Mouse (Mus musculus) mature B cell (primary cell): ENCODE measurements around the gene Wdr62.

Experiments used
- in situ Hi-C: fragments of 300-500 bp; cut with MboI; formaldehyde crosslinking; loops from 2 replicates; pipeline ENCODE4 v1.14.3; 2019

Gene Wdr62

DNA sequence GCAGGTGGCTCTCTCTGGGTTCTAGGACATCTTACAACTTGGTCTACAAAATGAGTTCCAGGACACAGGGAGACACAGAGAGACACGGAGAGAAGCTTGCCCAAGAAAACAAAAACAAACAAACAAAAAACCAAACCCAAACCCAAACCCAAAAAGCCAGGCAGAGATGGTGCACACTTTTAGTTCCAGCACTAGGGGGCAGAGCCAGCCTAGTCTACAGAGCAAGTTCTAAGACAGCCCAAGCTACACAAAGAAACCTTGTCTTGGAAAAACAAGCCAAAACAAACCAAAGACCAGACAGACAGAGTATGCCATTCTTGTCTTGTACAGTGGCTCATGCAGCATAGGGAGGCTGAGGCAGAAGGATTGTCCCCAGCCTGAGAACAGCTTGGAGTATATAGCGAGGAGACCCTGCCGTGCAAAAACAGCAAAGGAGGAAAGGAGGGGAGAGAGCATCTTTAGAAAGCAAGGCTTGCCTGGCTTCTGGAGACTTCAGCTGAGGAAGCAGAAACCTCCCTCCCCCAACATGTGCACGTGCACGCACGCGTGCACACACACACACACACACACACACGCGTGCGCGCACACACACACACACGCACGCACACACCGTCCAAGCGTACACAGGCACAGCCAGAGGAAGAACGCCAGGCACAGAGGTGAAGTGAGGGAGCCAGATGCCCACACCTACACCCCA lies 26.0 kb upstream of the Wdr62 start:
- in situ Hi-C loops, result no loop called here

DNA sequence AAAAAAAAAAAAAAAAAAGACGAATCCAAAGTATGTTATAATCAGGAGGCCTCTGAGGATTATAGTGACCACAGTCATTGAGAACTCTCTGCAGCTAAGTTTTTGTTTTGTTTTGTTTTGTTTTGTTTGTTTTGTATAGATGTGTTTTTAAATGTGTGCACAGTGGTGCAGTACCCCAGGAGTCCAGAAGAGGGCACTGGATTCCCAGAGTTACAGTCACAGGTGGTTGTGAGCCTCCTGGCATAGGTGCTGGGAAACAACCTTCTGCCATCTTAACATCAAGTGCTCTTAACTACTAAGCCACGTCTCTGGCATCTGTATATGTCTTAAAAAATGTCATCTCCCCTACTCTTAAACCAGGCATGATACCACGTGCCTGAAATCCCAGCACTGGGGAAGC lies 20.7 kb upstream of the Wdr62 start:
- in situ Hi-C loops, result no loop called here

DNA sequence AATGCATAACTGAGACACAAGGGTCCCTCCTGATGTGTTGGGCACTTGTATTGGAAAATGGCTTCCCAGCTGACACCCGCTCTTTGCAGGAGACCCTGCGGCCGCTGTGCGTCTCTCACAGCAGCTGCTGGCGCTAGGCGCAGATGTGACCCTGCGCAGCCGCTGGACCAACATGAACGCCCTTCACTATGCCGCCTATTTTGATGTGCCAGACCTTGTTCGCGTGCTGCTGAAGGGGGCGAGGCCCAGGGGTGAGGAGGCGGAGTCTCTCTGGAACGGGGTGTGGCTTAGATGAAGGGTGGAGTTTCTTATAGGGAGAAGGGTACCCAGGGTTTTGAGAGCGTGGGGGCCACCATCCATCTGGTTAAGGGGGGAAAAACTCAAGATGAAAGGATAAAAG lies 17.0 kb upstream of the Wdr62 start:
- in situ Hi-C loops, result no loop called here

DNA sequence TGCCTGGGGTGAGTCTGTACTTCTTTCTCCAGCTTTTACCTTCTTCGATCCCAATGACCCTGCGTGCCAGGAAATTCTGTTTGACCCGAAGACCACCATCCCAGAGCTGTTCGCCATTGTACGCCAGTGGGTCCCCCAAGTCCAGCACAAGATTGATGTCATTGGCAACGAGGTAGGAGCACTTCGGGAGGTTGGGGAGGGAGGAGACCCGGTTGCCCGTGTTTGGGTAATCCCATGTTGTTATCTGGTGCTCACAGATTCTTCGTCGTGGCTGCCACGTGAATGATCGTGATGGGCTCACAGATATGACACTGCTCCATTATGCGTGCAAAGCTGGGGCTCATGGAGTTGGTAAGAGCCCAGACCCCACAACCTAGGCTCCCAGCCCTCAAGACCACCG lies 16.6 kb upstream of the Wdr62 start:
- in situ Hi-C loops, result no loop called here

DNA sequence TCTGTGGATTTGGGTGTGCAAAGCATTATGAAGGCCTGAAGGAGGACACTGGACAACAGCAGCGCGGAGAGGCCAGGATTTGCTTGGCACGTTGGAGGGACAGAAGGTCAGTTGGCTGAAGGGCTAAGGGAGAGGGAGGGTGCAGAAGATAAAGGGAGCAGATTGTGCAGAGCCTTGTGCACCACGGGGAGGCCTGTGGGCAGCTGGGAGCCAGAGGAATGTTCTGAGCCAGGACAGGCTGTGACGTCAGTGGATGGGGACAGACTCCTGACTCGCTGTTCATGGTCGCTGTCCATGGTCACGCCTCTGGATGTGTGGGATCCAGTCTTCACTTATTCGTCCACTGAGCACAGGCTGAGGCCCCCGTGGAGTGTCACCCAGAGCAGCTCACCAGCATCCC lies 14.9 kb upstream of the Wdr62 start:
- in situ Hi-C loops, result no loop called here

DNA sequence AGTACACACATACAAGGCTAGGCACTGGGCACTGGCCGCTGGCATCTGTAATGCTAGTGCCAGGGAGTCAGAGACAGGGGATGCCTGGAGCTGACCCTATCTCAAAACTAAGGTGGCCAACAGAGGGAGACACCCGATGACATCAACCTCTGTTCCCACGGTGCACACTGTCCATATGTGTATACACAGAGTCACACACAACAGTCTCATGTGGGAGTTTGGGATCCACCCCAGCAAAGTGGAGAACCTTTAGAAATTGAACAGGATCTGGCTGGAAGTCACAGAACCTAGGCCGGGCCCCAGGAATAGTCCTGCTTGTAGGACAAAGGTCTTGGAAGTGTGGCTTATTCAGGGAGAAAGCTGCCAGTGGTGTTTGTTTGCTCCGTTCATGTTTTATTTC lies 14.1 kb upstream of the Wdr62 start:
- in situ Hi-C loops, result no loop called here

DNA sequence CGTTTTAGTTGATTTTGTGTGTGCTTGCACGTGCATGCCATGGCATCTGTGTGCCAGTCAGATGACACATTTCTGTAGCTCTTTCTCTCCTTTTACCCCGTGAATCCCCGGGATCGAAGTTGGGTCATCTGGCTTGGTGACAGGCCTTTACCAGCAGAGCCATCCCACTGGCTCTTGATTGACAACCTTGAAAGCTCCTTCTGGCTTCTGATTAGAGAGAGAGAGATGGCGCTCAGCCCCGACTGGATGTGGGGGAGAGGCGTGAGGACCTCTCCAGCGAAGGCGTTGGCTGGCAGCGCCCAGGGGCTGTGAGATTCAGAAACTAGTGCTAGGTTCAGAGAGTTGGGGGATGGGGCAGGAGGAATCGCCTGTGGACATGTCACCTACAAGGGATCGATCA lies 13.6 kb upstream of the Wdr62 start:
- in situ Hi-C loops, result no loop called here

DNA sequence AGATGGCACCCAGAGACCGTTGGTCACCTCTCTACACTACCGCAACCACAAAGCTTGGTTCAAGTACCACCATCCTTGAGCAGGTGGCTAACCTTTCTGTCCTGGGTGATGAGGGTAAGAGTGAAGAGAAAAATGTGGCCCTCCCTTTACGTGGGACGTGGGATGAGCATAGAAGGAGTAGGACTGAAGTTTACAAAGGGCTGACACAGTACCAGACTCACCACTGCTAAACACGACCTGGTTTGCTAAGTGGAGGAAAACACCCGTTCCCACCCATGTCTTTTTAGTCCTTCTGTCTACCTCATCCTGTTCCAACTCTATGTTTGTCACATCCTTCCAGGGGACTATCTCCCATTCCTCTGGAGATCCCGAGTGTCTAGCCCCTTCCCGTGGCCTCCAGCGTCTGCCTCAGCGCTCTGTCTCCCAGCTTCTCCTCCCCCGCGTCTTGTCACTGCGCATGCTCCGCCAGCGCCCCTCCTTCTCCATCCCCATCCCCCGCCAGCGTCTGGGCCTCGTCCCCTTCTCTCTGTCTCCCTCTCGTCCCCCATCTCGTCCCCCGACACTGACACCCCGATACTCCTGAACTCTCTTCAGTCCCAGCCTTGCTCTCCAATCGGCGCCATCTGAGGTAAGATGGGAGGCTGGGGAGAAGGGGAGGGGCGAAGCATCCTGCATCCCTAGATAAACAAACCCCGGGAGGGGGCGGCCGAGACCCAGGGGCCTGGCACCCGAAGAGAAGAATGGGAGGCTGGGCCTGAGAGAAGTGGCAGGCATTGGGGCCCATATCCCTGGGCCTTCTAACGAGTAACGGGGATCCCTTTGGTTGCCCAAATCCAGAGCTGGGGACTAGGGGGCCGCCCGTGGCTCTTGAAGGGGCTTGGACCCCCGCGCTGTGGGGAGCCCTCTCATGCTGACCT lies 11.3 kb upstream of the Wdr62 start, which contains the start of gene Clip3:
Gene Clip3 (plus strand): TSS at position 514 of the 917 bp plus-strand sequence.
- in situ Hi-C loops, result no loop called here

DNA sequence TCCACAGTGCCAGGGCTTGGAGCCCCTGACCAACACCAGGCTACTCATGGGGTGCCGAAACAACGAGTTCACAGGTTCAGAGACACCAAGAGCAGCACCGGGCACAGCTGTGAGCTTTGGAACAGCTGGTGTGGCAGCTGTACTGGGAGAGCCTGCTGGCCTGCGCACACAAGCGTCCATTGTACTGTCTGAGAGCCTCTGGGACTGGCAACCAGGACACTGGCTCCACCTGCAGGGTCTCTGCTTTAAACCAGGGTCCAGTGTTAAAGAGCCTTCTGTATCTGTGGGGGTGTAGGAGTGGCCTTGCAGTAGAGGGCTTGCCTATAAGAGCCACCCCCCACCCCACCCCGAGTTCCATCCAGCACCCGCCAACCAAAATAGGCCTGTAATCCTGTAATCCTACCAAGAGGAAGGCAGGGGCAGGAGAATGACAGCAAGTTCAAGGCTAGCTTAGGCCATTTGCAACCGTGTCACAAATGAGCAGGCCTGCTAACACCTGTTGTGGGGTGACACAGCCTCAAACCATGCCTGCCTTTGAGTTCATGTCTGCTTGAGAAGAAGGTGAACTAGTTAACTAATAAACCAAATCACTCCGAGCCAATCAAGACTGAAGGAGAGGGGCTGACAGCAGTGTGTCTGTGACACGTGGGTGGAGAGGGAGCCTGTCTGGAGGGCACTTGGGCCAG lies 9.6 kb upstream of the Wdr62 start:
- in situ Hi-C loops, result no loop called here

DNA sequence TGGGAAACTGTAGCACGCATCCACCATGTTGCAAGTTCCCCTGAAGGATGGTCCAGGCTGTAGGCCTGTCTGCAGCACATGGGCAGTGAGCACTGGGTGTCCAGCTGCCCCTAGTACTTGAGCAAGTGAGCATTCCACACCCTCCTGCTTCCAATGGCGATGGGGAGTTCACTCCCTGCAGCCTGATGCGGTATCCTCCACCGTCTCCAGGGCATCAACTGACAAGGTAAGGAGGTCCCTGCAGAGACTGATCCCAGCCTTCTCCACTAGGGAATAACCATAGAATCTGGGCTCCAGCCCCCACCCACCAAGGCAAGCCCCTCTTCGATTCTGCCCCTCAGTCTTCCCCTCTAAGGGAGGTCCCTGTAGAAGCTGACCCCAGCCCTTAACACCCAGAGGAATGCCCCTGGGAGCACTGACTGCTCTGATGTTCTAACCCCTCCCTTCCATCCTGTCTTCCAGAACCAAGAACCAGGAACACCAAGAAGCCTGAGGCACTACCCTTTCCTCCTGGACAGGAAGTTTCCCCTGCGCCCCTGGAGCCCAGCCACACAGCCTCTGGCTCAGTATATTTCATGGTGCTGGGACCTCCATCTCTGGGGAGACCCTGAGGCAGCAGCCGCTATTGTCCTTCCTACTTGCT lies 9.0 kb upstream of the Wdr62 start:
- in situ Hi-C loops, result no loop called here

DNA sequence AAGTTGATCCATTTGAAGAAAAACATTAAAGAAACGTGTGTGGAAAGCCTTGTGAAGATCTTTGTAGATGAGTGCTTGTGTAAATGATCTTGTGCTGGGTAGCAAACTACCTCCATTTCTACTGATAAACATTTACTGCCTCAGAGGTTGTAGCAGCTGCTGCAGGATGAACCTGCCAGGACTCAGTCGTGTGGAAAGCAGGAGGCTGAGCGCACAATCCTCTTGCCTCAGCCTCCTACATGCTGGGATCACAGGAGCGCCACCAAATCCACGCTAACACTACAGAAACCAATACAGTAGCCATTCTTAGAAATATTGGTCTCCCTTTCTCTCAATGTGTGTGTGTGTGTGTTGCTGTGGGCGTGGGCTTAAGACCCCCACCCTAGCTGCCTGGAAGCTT lies 7.8 kb upstream of the Wdr62 start:
- in situ Hi-C loops, result no loop called here

DNA sequence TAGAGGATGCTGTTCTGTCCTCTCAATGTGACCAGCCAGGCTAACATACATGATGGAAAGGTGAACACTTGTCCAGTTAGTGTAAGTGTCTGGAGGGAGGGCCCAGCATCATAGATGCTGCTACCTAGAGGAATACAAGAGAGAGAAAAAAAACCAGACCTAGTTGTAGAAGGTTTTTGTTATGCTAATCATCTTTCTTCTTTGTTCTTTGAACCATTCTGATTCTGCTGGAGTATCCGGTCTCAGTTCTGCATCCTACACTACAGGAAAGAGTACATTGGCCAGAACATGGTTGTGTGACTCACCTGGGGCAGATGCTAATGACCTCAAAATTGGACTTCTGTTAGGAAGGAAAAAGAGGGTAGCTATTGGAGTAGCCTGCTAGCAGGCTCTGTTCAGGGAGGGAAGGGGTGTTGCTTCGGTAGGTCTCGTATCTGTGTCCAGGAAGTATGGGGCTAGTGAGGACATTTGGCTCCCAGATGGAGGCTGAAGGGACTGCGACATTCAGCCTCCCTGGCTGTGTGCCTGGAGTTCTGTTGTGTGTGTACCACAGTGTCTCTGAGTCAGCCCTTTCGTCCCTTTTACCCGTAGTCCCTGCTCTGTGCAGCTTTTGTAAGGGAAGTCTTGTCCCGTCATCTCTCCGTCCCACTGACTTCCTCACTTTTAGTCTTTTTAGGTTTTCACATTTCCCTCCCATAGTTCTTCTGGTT lies 6.6 kb upstream of the Wdr62 start:
- in situ Hi-C loops, result no loop called here

DNA sequence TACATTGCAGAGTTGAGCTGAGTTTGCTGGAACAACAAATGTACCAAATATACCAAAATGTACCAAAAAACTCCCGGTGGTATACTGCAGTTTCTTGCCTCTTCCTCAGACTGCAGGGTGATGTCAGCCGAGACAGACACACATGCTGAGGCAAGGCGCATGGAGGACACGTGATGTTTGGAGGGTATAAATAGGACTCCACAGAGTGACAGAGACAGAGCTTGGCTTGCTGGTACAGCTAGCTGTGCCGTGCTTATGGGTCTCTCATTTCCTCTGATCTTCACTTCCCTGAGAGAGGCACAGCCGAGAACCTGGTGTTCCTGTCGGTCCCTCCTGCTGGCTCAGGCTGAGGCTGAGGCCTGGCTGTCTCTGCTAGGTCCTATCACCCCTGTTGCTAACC lies 2.5 kb upstream of the Wdr62 start:
- in situ Hi-C loops, result no loop called here

DNA sequence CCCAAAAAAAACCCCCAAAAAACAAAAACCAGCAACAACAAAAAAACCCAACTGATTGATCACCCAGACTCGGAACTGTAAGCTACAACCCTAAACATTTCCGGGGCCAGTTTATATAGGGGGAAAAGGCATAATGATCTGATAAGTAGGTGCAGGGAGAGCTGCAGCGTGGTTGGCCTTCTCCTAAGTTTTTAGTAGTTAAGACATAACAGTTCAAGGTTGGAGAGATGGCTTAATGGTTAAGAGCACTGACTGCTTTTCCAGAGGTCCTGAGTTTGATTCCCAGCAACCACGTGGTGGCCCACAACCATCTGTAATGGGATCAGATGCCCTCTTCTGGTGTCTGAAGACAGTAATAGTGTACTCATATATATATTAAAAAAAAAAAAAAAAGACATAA lies 1.3 kb upstream of the Wdr62 start:
- in situ Hi-C loops, result no loop called here

DNA sequence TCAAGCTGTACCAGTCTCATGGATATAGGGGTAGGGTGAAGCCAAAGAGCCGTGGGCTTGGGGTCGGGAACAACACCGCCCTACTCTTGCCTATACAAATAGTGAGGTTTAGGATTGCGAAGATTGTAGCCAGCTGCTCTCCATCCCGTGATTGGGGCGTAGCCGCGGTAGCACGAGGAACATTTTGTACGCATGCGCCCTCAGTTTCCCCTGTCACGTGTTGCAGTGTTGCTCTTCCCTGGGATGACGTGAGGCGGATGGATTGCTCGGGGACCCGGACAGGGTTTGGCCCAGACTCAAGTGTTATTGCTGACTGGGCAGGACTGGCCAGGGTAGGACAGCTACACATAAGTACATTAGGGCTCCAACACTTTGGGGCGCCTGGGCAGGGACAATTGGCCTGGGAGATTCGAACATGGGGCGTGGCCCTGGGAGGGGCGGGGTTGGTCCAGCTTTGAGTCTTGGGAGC lies 485 bp upstream of the Wdr62 start:
- in situ Hi-C loops, result no loop called here

DNA sequence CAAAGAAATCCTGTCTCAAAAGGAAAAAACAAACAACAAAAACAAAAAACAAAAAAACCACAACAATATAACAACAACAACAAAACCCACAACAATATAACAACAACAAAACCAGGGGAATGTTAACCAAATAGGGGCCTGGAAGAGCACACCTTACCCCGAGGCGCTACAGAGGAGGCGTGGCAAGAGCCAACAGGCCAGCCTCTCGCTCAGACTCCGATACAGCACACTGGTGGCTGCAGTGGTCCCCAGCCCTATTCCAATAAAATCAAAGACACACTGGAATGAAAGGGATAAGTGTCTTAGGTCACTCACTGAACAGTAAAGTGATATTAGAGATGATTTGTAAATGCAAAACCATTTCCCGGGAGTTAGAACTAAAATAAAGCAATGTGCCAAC lies 683 bp downstream of the Wdr62 start:
- in situ Hi-C loops, result no loop called here

DNA sequence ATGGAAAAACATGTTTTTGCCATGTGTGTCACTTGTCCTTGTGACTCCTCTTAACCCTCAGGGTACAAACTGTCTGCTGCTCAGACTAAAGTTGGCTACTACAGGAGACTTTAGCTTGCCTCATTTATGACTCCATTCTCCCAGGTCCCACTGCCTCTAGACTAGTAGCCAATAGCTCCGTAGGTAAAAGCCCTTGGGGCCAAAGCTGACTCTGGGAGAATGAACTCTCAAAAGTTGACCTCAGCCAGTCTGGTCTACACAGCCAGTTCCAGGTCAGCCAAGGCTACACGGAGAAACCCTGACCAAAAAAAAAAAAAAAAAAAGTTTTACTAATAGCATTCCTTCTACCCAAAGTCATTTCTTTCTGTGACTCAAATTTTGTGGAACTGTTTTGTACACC lies 1.3 kb downstream of the Wdr62 start:
- in situ Hi-C loops, result no loop called here

DNA sequence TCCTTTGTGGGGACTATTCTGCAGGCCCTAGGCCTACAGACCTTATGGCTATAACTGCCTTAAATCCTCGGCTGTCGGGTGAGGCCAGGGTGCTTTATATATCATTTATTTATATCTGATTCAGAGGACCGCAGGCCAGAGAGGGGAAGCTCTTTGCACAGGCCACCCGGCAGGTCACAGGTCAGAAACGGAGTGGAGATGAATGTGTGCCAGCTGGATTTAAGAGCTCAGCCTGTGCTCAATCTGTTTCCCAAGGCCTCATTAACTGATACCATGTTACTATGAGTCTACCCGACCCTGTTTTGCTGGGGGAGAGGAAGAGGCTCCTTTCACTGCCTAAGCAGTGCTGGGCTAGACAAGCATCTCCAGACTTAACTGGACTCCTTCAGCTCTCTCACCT lies 5.8 kb downstream of the Wdr62 start:
- in situ Hi-C loops, result no loop called here

DNA sequence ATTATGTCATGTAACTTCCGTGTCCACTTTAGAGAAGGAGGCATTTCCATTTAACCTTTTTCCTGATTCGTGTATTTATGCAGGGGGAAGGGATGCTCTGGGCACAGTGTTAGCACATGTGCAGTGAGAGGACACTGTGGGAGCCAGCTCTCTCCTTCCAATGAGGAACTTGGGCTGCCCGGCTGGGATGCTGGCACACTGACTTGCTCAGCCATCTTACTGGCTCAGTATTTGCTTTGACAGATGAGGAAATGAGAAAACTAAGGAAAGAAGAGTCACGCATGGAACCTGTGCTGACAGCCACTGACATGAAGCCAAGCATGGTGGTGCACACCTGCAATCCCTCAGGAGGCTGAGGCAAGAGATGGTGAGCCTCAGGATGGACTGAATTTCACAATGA lies 10.6 kb downstream of the Wdr62 start:
- in situ Hi-C loops, result no loop called here

DNA sequence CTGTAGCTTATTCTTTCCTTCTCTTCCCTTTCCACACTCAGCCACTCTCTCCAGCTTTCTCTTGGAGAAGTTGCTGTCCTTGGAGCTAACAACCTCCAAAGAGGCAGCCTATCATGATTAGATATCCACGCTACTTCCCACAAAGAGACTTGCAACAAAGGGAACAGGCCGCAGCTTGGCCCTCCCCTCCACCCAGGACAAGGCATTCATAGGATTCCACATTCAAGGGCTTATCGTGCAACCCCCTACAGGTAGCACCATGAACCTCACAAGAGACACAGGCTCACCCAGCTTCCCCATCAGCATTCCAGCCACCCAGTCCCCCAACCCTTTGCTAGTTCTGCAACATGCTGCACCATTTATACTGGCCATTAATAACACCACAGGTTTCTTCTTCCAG lies 13.4 kb downstream of the Wdr62 start:
- in situ Hi-C loops, result no loop called here

DNA sequence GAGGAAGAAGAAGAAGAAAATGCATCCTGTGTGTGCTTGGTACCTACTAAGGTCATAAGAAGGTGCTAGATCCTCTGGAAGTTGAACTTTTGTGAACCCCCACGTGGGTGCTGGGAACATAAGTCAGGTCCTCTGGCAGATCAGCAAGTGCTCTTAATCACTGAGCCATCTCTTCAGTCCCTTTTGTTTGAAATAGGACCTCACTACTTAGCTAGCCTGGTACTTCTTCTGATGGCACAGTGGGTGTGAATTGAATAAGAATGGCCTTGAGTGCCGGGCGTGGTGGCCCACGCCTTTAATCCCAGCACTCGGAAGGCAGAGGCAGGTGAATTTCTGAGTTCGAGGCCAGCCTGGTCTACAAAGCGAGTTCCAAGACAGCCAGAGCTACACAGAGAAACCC lies 14.3 kb downstream of the Wdr62 start:
- in situ Hi-C loops, result no loop called here

DNA sequence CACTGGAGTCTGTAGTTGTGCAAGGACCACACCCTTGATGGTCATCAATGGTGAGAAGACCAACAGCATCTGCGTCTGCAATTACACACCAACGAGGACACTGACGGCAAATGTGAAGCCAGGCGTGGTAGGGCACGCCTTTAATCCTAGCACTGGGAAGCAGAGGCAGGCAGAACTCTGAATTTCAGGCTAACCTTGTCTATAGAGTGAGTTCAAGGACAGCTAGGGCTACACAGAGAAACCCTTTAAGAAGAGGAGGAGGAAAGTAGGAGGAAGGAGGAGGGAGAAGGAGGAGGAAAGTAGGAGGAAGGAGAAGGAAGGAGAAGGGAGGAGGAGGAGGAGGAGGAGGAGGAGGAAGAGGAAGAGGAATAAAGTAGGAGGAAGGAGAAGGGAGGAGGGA lies 14.7 kb downstream of the Wdr62 start:
- in situ Hi-C loops, result no loop called here
